Mouse (Mus musculus) cerebellum, postnatal 14 days (tissue): ENCODE data around the gene Ralgps2.

Experiments
- DNase-seq, 2 experiments: peaks; one replicate each; pipeline ENCODE4 v3.0.0; 2021; ENCODE audit warnings: mixed read lengths in 2 of 2

The Ralgps2 gene

GRCm38 (mm10) chr1:156761430-156761801 lies 178.0 kb downstream of the Ralgps2 start:
- no peak for DNase-seq

GRCm38 (mm10) chr1:156760549-156761429 lies 178.6 kb downstream of the Ralgps2 start:
- no peak for DNase-seq

- DNase-seq, result no peak
Measured at GRCm38 (mm10) chr1:156758326-156758725, 181.1 kb downstream of the Ralgps2 start.

- DNase-seq, result no peak
Measured at GRCm38 (mm10) chr1:156754608-156755413, 184.6 kb downstream of the Ralgps2 start.
